Mouse (Mus musculus): ENCODE measurements around the gene Bcor. TPM values are rescaled to one million over a fixed set of nuclear protein-coding genes. Genes with fewer than 3 reads are reported as not detected.

Gene Bcor
- total and polyA plus RNA-seq, 3 experiments: 44.6 to 88.7 (median 61.6) TPM

DNA sequence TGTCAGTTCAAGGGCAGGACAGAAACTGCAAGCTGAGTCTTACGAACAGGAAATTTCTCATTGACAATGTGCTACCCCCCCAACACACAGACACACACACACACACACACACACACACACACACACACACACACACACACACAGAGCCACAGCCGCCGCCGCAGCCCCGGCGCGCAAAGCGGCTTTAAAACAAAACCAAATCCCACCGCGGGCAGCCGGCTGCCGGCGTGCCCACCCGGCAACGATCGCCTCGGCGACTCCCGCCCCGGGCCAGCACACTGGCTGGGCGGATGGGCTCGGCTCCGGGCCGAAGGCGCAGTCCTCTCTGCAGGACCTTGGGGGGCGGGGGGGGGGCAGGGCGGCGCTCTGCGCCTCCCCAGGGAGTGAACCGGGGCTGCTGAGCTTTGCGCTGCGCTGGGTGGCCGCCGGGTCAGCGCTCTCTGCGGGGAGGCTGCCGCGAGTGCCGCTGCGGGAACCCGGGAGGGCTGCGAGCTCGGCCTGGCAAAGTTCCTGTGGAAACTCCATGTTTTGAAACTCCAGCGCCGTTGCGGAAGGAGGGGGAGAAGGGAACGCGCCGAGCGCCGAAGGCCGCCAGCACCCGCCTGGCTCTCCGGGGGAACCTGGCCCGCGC, 68.6 kb downstream of the Bcor start:
- Histone ChIP-seq H3K36me3 (ENCODE audit: control insufficient read depth in 1 of 2, insufficient read depth in 2 of 2, low read length in 2 of 2) (peaks cover 0 to 18% of the 10 kb centered on the region in 2 experiments), H3K4me3 (ENCODE audit: control insufficient read depth in 1 of 2, insufficient read depth in 1 of 2, low read depth in 2 of 2, low read length in 2 of 2) (peak overlapping the region; percentile 73 to 85), H3K27ac (ENCODE audit: control insufficient read depth, low read depth, low read length) (peak overlapping the region; percentile 69), H3K79me2 (ENCODE audit: control insufficient read depth, insufficient read depth, low read length, poor library complexity) (peaks cover 33% of the 10 kb centered on the region), H3K27me3 (ENCODE audit: control insufficient read depth in 1 of 2, insufficient read depth in 2 of 2, low read length in 2 of 2) (no peaks in the 10 kb centered on the region), H3K4me1 (ENCODE audit: control insufficient read depth in 1 of 2, insufficient read depth in 2 of 2, low read length in 2 of 2) (peaks cover 8 to 24% of the 10 kb centered on the region in 2 experiments), H3K9ac (ENCODE audit: control insufficient read depth, low read depth, low read length, poor library complexity, severe bottlenecking) (peak overlapping the region; percentile 87), H3K9me3 (replicated peaks; ENCODE audit: insufficient read depth, low read length) (no peaks in the 10 kb centered on the region)
- DNase-seq (ENCODE audit: low read depth, low spot score): peak; percentile 62
- TF ChIP-seq POLR2AphosphoS2 (IDR thresholded peaks at IDR 0.05; ENCODE audit: low read length): no peak
- TF ChIP-seq CTCF (IDR thresholded peaks at IDR 0.05 in 2 of 3, conservative IDR thresholded peaks at IDR 0.05 in 1 of 3; ENCODE audit: control insufficient read depth in 1 of 3, insufficient read depth in 1 of 3, low read depth in 2 of 3, low read length in 3 of 3, poor library complexity in 1 of 3, severe bottlenecking in 1 of 3): no peak
- peak; percentile 42 for TF ChIP-seq SIN3A (IDR thresholded peaks at IDR 0.05; ENCODE audit: low read length)
- TF ChIP-seq SMC3 (IDR thresholded peaks at IDR 0.05; ENCODE audit: low read depth, low read length): no peak
- no peak for TF ChIP-seq BHLHE40 (IDR thresholded peaks at IDR 0.05; ENCODE audit: borderline replicate concordance, low read depth, low read length)
- no peak for TF ChIP-seq TBP (IDR thresholded peaks at IDR 0.05; ENCODE audit: low read depth, low read length)
- TF ChIP-seq CHD2 (IDR thresholded peaks at IDR 0.05; ENCODE audit: low read length): no peak
- TF ChIP-seq GATA1 (IDR thresholded peaks at IDR 0.05; ENCODE audit: low read depth, low read length): no peak
- TF ChIP-seq NELFE (IDR thresholded peaks at IDR 0.05; ENCODE audit: low read depth, low read length): peak; percentile 34; the same call in 1 of the 2 replicates
- no peak; a peak in 1 of 4 replicates for TF ChIP-seq POLR2A (IDR thresholded peaks at IDR 0.05; ENCODE audit: control insufficient read depth in 1 of 2, insufficient read depth in 1 of 2, low read depth in 1 of 2, low read length in 2 of 2, poor library complexity in 1 of 2)
- TF ChIP-seq EP300 (IDR thresholded peaks at IDR 0.05; ENCODE audit: low read depth in 1 of 2, low read length in 2 of 2): no peak
- TF ChIP-seq POLR2AphosphoS5 (IDR thresholded peaks at IDR 0.05; ENCODE audit: borderline replicate concordance, low read depth, low read length): no peak
- no peak for TF ChIP-seq E2F4 (IDR thresholded peaks at IDR 0.05; ENCODE audit: borderline replicate concordance, low read depth, low read length)
- no peak for TF ChIP-seq MYB (IDR thresholded peaks at IDR 0.05; ENCODE audit: low read depth, low read length)
- TF ChIP-seq RAD21 (IDR thresholded peaks at IDR 0.05; ENCODE audit: low read depth, low read length): no peak
- no peak for TF ChIP-seq UBTF (IDR thresholded peaks at IDR 0.05; ENCODE audit: borderline replicate concordance, insufficient read depth, low read depth, low read length)
- peak; percentile 21; the same call in 1 of the 2 replicates for TF ChIP-seq MXI1 (IDR thresholded peaks at IDR 0.05; ENCODE audit: low read depth, low read length)
- no peak for TF ChIP-seq ETS1 (IDR thresholded peaks at IDR 0.05; ENCODE audit: low read depth, low read length)
- no peak for TF ChIP-seq ZC3H11A (IDR thresholded peaks at IDR 0.05; ENCODE audit: low read depth, low read length)
- TF ChIP-seq RCOR1 (IDR thresholded peaks at IDR 0.05; ENCODE audit: low read depth, low read length): no peak
- TF ChIP-seq ZMIZ1 (IDR thresholded peaks at IDR 0.05; ENCODE audit: low read depth, low read length): no peak
- no peak for TF ChIP-seq KAT2A (conservative IDR thresholded peaks at IDR 0.05; ENCODE audit: low read depth, low read length)
- TF ChIP-seq GABPA (IDR thresholded peaks at IDR 0.05; ENCODE audit: low read depth, low read length): no peak
- no peak for TF ChIP-seq CHD1 (IDR thresholded peaks at IDR 0.05; ENCODE audit: low read depth, low read length)
- no peak for TF ChIP-seq TCF12 (IDR thresholded peaks at IDR 0.05; ENCODE audit: low read depth, low read length)
- no peak for TF ChIP-seq MYC (IDR thresholded peaks at IDR 0.05; ENCODE audit: low read depth, low read length)
